Mouse (Mus musculus): Measurements from ENCODE around the gene Ric8b. TPM values are rescaled to one million over a fixed set of nuclear protein-coding genes. Genes with fewer than 3 reads are reported as not detected.

The Ric8b gene
- total RNA-seq, 2 experiments from 2014 or later, result 34.5 to 35.0 TPM

- no peak for DNase-seq
- intact Hi-C loops (cut with DNase I; ENCODE audit: low total_unique reads), result no loop called here
Observed at GRCm38 (mm10) chr10:84996366-84996765, 79.0 kb downstream of the Ric8b start.

- intact Hi-C loops (cut with DNase I; ENCODE audit: low total_unique reads), result no loop called here
- no peak for DNase-seq
Observed at GRCm38 (mm10) chr10:84997571-84998224, 80.3 kb downstream of the Ric8b start.

GRCm38 (mm10) chr10:84998225-84998579 lies 80.8 kb downstream of the Ric8b start:
- intact Hi-C loops (cut with DNase I; ENCODE audit: low total_unique reads), result no loop called here

GRCm38 (mm10) chr10:85001920-85002319 lies 84.5 kb downstream of the Ric8b start:
- intact Hi-C loops (cut with DNase I; ENCODE audit: low total_unique reads), result no loop called here
- peak; percentile 52 for DNase-seq

More at GRCm38 (mm10) chr10:84998225-84998579, 80.8 kb downstream of the Ric8b start:
- DNase-seq, result no peak

- intact Hi-C loops (cut with DNase I; ENCODE audit: low total_unique reads), result no loop called here
- no peak for DNase-seq
Observed at GRCm38 (mm10) chr10:85003190-85004026, 86.0 kb downstream of the Ric8b start.

GRCm38 (mm10) chr10:85006573-85007310 lies 89.3 kb downstream of the Ric8b start:
- intact Hi-C loops (cut with DNase I; ENCODE audit: low total_unique reads), result no loop called here
- no peak for DNase-seq

- no peak for DNase-seq
Observed at GRCm38 (mm10) chr10:85007861-85008840, 90.7 kb downstream of the Ric8b start.

GRCm38 (mm10) chr10:85011066-85011465 lies 93.7 kb downstream of the Ric8b start:
- no peak for DNase-seq
- intact Hi-C loops (cut with DNase I; ENCODE audit: low total_unique reads), result no loop called here

More at GRCm38 (mm10) chr10:85007861-85008840, 90.7 kb downstream of the Ric8b start:
- intact Hi-C loops (cut with DNase I; ENCODE audit: low total_unique reads), result no loop called here

- DNase-seq, result no peak
- intact Hi-C loops (cut with DNase I; ENCODE audit: low total_unique reads), result no loop called here
Observed at GRCm38 (mm10) chr10:85013464-85013863, 96.0 kb downstream of the Ric8b start.

GRCm38 (mm10) chr10:85013924-85014428 lies 96.6 kb downstream of the Ric8b start:
- intact Hi-C loops (cut with DNase I; ENCODE audit: low total_unique reads), result no loop called here

GRCm38 (mm10) chr10:85014456-85014976 lies 97.1 kb downstream of the Ric8b start:
- no peak for DNase-seq
- intact Hi-C loops (cut with DNase I; ENCODE audit: low total_unique reads), result no loop called here

More at GRCm38 (mm10) chr10:85013924-85014428, 96.6 kb downstream of the Ric8b start:
- no peak for DNase-seq

GRCm38 (mm10) chr10:85022647-85023312 lies 105.4 kb downstream of the Ric8b start:
- DNase-seq, result no peak
- intact Hi-C loops (cut with DNase I; ENCODE audit: low total_unique reads), result no loop called here

- intact Hi-C loops (cut with DNase I; ENCODE audit: low total_unique reads), result no loop called here
- peak; percentile 26 for DNase-seq
Observed at GRCm38 (mm10) chr10:85023313-85023666, 105.9 kb downstream of the Ric8b start.

GRCm38 (mm10) chr10:85025799-85026424 lies 108.5 kb downstream of the Ric8b start:
- intact Hi-C loops (cut with DNase I; ENCODE audit: low total_unique reads), result no loop called here
- no peak for DNase-seq

- intact Hi-C loops (cut with DNase I; ENCODE audit: low total_unique reads), result no loop called here
- DNase-seq, result peak; percentile 83
Observed at GRCm38 (mm10) chr10:85027619-85028175, 110.3 kb downstream of the Ric8b start.

GRCm38 (mm10) chr10:85035131-85035725 lies 117.8 kb downstream of the Ric8b start:
- intact Hi-C loops (cut with DNase I; ENCODE audit: low total_unique reads), result no loop called here
- no peak for DNase-seq

GRCm38 (mm10) chr10:85038147-85038546 lies 120.7 kb downstream of the Ric8b start:
- no peak for DNase-seq
- intact Hi-C loops (cut with DNase I; ENCODE audit: low total_unique reads), result no loop called here

Measured in gastrocnemius, postnatal 14 days (tissue).